Mouse (Mus musculus) forebrain, embryonic 14.5 days (tissue): Measurements from ENCODE around the gene Gadl1. TPM values are rescaled to one million over a fixed set of nuclear protein-coding genes. Genes with fewer than 3 reads are reported as not detected.

Source experiments
- ATAC-seq: fragments of 200-750 bp; cut with Nextera tagmentation; 2 replicates; pipeline ENCODE4 v1.8.0; 2017; ENCODE audit warnings: mild to moderate bottlenecking, moderate library complexity
- DNase-seq: peaks from one replicate; pipeline ENCODE4 v3.0.0-alpha.2; 2015; ENCODE audit warnings: low spot score
- H3K27ac ChIP-seq: fragments of 300-500 bp; sonication (generic); 2 replicates; pipeline ENCODE4 v1.5.1; 2014; ENCODE audit warnings: low read depth, mild to moderate bottlenecking, control low read depth, low read length, moderate library complexity
- H3K27me3 ChIP-seq: fragments of 300-500 bp; sonication (generic); replicated peaks from 2 replicates; pipeline ENCODE4 v1.6.1; 2014; ENCODE audit warnings: low read length, control low read depth, mixed read lengths; ENCODE audit not compliant: control insufficient read depth, insufficient read depth
- H3K36me3 ChIP-seq: fragments of 300-500 bp; sonication (generic); 2 replicates; pipeline ENCODE4 v1.6.1; 2014; ENCODE audit warnings: low read length, control low read depth; ENCODE audit not compliant: control insufficient read depth, insufficient read depth
- H3K4me1 ChIP-seq: fragments of 300-500 bp; sonication (generic); 2 replicates; pipeline ENCODE4 v1.6.1; 2014; ENCODE audit warnings: antibody characterized with exemption, low read length, control low read depth; ENCODE audit not compliant: control insufficient read depth, insufficient read depth
- H3K4me2 ChIP-seq: fragments of 300-500 bp; sonication (generic); 2 replicates; pipeline ENCODE4 v1.6.1; 2014; ENCODE audit warnings: mild to moderate bottlenecking, control low read depth, low read length
- H3K4me3 ChIP-seq: fragments of 300-500 bp; sonication (generic); 2 replicates; pipeline ENCODE4 v1.5.1; 2014; ENCODE audit warnings: low read depth, low read length, control low read depth
- H3K9ac ChIP-seq: fragments of 300-500 bp; sonication (generic); 2 replicates; pipeline ENCODE4 v1.6.1; 2014; ENCODE audit warnings: mild to moderate bottlenecking, low read length, control low read depth, moderate library complexity
- H3K9me3 ChIP-seq: fragments of 300-500 bp; sonication (generic); replicated peaks from 2 replicates; pipeline ENCODE4 v1.6.1; 2016; ENCODE audit warnings: low read length, control low read depth, mixed read lengths; ENCODE audit not compliant: control insufficient read depth
- WGBS: fragments of 180-500 bp; shearing (Covaris S2); extraction: QIAGEN DNeasy Blood & Tissue Kit; methylation state at CpG from one replicate; pipeline ENCODE4 v1.1.7; 2014; 5-methylcytosine and 5-hydroxymethylcytosine counted together
- polyA plus RNA-seq: library from polyadenylated mRNA; unstranded; fragments of >200 nt; fragmentation: Nextera tagmentation; extraction: Ambion mirVana; gene quantifications from 2 replicates; pipeline ENCODE4 v1.2.1, GENCODE M21; 2014

Gene Gadl1
- polyA plus RNA-seq, 1 experiment from 2014 or later, result 0.37 TPM

DNA sequence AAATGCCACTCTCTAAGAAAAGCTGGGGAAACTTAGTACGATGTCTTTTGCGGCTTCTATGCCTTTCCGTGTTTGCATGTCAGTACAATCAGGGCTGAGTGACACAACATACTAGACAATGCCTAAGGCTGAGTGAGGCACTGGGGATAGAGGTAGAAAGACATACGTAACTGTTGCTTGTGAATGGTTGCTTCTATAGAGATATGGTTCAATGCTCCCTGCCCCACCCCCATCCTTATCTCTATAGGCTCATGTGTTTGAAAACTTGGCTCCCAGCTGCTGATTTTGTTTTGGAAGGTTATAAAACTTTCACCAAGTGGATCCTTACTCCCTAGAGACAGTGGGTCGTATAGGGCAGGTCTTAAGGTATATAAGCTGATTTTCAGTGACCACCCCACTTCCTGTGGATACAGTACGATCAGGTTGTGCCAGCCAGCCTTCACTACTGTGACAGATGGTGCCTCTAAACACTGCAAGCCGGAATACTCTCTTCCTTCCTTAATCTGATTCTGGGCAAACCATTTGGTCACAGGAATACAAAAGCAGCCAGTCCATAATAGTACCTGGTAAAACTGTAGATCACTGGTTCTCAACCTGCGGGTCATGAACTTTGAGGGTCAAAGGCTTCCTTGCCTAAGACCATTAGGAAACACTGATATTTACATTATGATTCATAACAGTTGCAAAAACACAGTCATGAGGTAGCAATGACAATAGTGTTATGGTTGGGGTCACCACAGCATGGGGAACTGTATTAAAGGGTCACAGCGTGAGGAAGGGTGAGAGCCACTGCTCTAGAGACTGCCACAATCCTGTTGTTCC lies 202.1 kb downstream of the Gadl1 start:
- no peaks in the 10 kb centered on the region for H3K9me3 ChIP-seq
- DNase-seq (no peak), ATAC-seq (no peak)
- H3K36me3 ChIP-seq, result no peaks in the 10 kb centered on the region
- 87% methylated on average over 9 of the region's 9 CpGs for WGBS
- no peaks in the 10 kb centered on the region for H3K27me3 ChIP-seq
- no peaks in the 10 kb centered on the region for H3K4me1 ChIP-seq
- no peak overlapping the region for H3K4me2 ChIP-seq
- no peak overlapping the region for H3K4me3 ChIP-seq
- H3K27ac ChIP-seq, result no peak overlapping the region
- no peak overlapping the region for H3K9ac ChIP-seq

DNA sequence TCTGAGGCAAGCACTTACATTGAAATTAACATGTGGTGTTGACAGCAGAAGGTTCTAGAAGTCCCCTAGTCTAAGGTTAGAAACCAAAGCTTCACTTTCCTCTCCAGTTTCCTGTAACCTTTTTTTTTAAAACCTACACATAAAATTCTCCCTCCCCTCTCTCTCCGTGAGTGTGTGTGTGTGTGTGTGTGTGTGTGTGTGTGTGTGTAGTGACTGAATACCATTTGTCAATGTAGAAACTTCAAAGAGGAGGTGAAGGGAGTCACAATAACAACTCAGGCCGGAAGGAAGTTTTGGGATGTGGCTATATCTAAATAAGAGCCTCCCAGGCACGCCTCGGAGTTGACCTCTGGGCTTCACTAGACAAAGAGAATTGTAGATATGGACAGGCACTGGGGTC lies 205.1 kb downstream of the Gadl1 start:
- Histone ChIP-seq H3K9ac (no peak overlapping the region), H3K36me3 (no peaks in the 10 kb centered on the region), H3K9me3 (no peaks in the 10 kb centered on the region), H3K4me2 (no peak overlapping the region), H3K27me3 (no peaks in the 10 kb centered on the region), H3K27ac (no peak overlapping the region), H3K4me3 (no peak overlapping the region), H3K4me1 (peaks cover 7% of the 10 kb centered on the region)
- DNase-seq, result no peak
- WGBS, result 88% methylated on average over 4 of the region's 4 CpGs
- ATAC-seq, result no peak

DNA sequence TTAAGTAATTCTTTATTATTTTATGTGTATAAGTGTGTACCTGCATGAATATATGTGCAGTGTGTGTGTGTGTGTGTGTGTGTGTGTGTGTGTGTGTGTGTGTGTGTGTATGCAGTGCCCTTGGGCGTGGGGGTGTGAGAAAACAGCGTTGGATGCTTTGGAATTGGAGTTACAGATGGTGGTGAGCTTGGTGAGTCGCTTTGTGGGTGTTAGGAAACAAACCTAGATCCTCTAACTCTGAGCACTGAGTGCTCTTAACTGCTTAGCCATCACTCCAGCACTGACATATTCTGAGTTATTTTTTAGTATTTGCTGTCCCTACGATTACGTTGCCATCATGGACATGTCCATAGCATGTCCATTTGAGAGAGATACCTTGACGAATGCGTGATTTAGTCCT lies 206.6 kb downstream of the Gadl1 start:
- Histone ChIP-seq H3K27me3 (no peaks in the 10 kb centered on the region), H3K4me3 (no peak overlapping the region), H3K9me3 (no peaks in the 10 kb centered on the region), H3K4me2 (no peak overlapping the region), H3K4me1 (peaks cover 7% of the 10 kb centered on the region), H3K36me3 (no peaks in the 10 kb centered on the region), H3K27ac (no peak overlapping the region), H3K9ac (no peak overlapping the region)
- DNase-seq (no peak), ATAC-seq (no peak)
- 90% methylated on average over 7 of the region's 7 CpGs for WGBS

DNA sequence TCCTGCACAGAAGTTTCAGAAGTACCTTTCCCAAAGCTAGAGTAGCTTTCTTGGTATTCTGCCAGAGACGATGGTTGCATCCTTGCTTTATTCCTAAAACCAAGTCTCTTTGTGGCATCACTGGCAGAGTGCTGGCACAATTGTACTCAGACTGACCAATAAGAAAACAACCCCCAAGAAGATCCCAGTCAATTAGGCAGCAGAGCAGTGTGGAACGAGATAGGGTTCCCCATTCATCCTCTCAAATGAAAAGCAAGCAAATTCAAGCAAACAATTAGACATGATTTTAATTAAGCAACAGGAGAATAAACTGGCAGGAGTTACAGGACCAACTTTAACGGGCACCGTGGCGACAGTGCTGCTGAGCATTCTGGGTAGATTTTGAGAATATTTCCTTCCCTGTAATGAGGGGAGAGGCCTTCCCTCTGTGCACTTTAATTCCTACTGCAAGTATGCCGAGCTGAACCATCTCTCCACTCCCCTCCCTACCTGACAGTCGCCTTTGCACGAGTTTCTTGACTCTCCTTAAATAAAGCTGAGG lies 209.1 kb downstream of the Gadl1 start:
- Histone ChIP-seq H3K4me1 (peaks cover 7% of the 10 kb centered on the region), H3K36me3 (no peaks in the 10 kb centered on the region), H3K27ac (no peak overlapping the region), H3K27me3 (no peaks in the 10 kb centered on the region), H3K4me3 (no peak overlapping the region), H3K9ac (no peak overlapping the region), H3K9me3 (no peaks in the 10 kb centered on the region), H3K4me2 (no peak overlapping the region)
- DNase-seq, result peak; percentile 60
- peak; percentile 75; the same call in 1 of the 2 replicates for ATAC-seq
- WGBS, result 16% methylated on average over 8 of the region's 8 CpGs

DNA sequence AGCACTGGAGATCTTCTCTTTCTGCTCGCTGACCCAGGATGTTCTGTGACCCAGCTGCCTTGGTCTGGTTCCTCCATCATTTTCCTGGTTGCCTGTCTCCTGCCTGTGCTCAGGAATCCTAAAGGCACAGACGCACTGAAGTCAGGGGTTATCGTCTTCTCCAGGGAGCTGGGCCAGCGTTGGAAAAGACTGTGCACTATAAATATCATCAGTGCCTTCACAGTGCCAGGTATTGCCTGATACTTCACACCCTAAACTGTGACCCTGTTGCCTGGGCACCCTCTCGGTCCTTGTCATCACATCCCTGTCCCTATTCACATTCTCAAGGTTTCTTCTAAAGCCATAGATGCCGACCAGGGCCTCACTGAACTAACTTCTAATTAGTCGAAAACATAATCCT lies 210.7 kb downstream of the Gadl1 start:
- no peak overlapping the region for H3K4me2 ChIP-seq
- H3K9ac ChIP-seq, result no peak overlapping the region
- no peaks in the 10 kb centered on the region for H3K36me3 ChIP-seq
- no peaks in the 10 kb centered on the region for H3K9me3 ChIP-seq
- H3K27me3 ChIP-seq, result no peaks in the 10 kb centered on the region
- 69% methylated on average over 7 of the region's 7 CpGs for WGBS
- H3K4me3 ChIP-seq, result no peak overlapping the region
- no peak for DNase-seq
- H3K4me1 ChIP-seq, result peaks cover 7% of the 10 kb centered on the region
- no peak for ATAC-seq
- no peak overlapping the region for H3K27ac ChIP-seq

DNA sequence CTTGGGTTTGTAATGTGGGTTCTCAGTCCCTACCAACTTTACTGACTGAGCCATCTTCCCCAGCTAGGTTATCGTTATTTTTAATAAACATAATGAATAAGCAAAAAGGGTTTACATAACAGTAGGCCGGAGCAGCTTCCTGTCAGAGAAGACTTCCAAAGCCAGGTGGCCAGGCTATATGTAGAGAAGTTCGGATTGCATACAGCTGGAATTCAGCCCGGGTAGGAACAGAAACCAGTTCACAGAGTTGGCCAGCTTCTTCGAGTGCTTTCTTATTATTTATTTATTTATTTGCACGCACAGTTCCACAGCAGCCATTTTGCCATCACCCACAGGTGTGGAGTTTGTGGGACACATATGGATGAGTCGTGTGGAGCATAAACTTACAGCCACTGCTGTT lies 212.2 kb downstream of the Gadl1 start:
- H3K36me3 ChIP-seq, result no peaks in the 10 kb centered on the region

DNA sequence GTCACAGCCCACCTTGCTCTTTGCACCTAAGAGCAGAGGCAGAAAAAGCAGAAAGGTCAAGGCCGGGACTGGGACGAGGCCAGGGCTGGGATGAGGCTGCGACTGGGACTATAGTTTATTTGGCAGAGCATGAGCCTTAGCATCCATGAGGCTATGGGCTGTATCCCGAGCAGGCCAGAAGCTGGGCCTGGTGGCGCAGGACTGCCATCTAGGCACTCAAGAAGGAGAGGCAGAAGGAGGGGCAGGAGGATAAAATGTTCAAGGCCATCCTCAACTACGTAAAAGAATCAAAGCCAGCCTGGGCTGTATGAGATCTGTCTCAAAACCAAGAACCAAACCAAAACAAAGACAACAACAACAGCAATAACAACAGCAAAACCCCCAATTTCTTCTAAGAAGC lies 213.3 kb downstream of the Gadl1 start:
- Histone ChIP-seq H3K4me2 (no peak overlapping the region), H3K27ac (no peak overlapping the region), H3K9me3 (no peaks in the 10 kb centered on the region), H3K4me1 (peaks cover 7% of the 10 kb centered on the region), H3K36me3 (no peaks in the 10 kb centered on the region), H3K4me3 (no peak overlapping the region), H3K9ac (no peak overlapping the region), H3K27me3 (no peaks in the 10 kb centered on the region)
- DNase-seq, result no peak
- 89% methylated on average over 6 of the region's 6 CpGs for WGBS
- no peak for ATAC-seq

More for the DNA sequence above, 212.2 kb downstream of the Gadl1 start:
- WGBS, result 91% methylated on average over 7 of the region's 7 CpGs
- H3K9me3 ChIP-seq, result no peaks in the 10 kb centered on the region
- no peaks in the 10 kb centered on the region for H3K27me3 ChIP-seq
- DNase-seq (no peak), ATAC-seq (no peak)
- no peak overlapping the region for H3K4me2 ChIP-seq
- H3K4me3 ChIP-seq, result no peak overlapping the region
- H3K4me1 ChIP-seq, result peaks cover 7% of the 10 kb centered on the region
- H3K9ac ChIP-seq, result no peak overlapping the region
- no peak overlapping the region for H3K27ac ChIP-seq

DNA sequence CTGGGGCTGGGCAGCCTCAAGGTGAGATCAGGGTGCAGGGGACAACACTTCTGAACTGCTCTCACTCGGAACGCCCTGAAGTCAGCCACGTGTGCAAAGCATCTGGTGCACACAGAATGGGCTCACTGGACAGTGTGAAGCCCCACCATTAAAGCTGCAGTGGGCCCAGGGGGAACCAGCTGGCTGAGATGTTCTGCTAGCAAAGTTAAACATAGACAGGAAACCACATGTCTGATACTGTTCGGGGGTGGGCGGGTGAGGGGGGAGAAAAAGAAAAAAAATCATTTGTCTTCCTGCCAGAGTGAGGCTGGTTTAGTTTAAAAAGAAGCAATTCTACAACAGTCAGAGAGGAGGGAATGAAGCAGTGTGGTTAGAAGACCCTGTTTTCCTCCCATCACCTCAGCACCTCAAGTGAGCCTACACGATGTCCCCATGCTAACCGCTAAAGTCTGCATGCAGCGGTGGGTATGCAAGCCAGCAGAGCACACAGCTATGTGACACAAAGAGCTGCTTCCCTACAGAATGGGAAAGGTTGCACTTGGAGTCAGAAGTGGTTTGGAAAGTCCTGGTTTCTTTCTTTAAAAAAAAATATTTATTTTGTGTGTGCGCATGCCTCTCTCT lies 213.8 kb downstream of the Gadl1 start:
- no peak for ATAC-seq
- Histone ChIP-seq H3K9ac (no peak overlapping the region), H3K4me1 (peaks cover 7% of the 10 kb centered on the region), H3K9me3 (no peaks in the 10 kb centered on the region), H3K27me3 (no peaks in the 10 kb centered on the region), H3K4me2 (no peak overlapping the region), H3K27ac (no peak overlapping the region), H3K4me3 (no peak overlapping the region), H3K36me3 (no peaks in the 10 kb centered on the region)
- 78% methylated on average over 9 of the region's 9 CpGs for WGBS
- no peak for DNase-seq
